Mouse (Mus musculus): ENCODE results near the gene Fadd. TPM values are rescaled to one million over a fixed set of nuclear protein-coding genes. Genes with fewer than 3 reads are reported as not detected.
A peak's percentile ranks its signal among the peaks of the same experiment; 100 is the strongest.

Gene Fadd
- polyA plus RNA-seq, 2 experiments, result 4.1 to 4.4 TPM

GRCm38 (mm10) chr7:144558552-144558951, 23.7 kb downstream of the Fadd start:
- 41% methylated on average over 6 of the region's 6 CpGs for WGBS (ENCODE audit: insufficient replicate concordance)
- no peak overlapping the region for H3K27ac ChIP-seq
- peak; percentile 22; the same call in 1 of the 2 replicates for TF ChIP-seq CTCF (IDR thresholded peaks at IDR 0.05; ENCODE audit: low read depth)
- TF ChIP-seq EP300 (IDR thresholded peaks at IDR 0.05; ENCODE audit: low read depth), result no peak

GRCm38 (mm10) chr7:144554123-144554472, 28.2 kb downstream of the Fadd start:
- Histone ChIP-seq H3K4me3 (ENCODE audit: insufficient read depth in 1 of 2, low read depth in 2 of 2, low read length in 2 of 2) (peak overlapping the region; percentile 83 to 96), H3K36me3 (replicated peaks; ENCODE audit: control insufficient read depth, insufficient read depth, low read depth) (peaks cover 12% of the 10 kb centered on the region), H3K9me3 (ENCODE audit: control insufficient read depth, low read length) (no peaks in the 10 kb centered on the region), H3K4me1 (replicated peaks; ENCODE audit: control insufficient read depth in 2 of 2, insufficient read depth in 2 of 2, low read length in 1 of 2) (peaks cover 21 to 26% of the 10 kb centered on the region in 2 experiments), H3K9ac (replicated peaks) (peak overlapping the region; percentile 65), H3K4me2 (ENCODE audit: low read depth) (peak overlapping the region; percentile 81), H3K27ac (no peak overlapping the region), H3K27me3 (ENCODE audit: control insufficient read depth, insufficient read depth, low read length) (no peaks in the 10 kb centered on the region)
- 33% methylated on average over 8 of the region's 8 CpGs for WGBS (ENCODE audit: insufficient replicate concordance)
- TF ChIP-seq CTCF (IDR thresholded peaks at IDR 0.05; ENCODE audit: low read depth) (no peak), EP300 (IDR thresholded peaks at IDR 0.05; ENCODE audit: low read depth) (no peak)
- DNase-seq (ENCODE audit: low read depth in 3 of 3, low spot score in 3 of 3) (no peak), ATAC-seq (ENCODE audit: insufficient read depth) (peak; percentile 12; the same call in 1 of the 2 replicates)

More at GRCm38 (mm10) chr7:144558552-144558951, 23.7 kb downstream of the Fadd start:
- Histone ChIP-seq H3K36me3 (replicated peaks; ENCODE audit: control insufficient read depth, insufficient read depth, low read depth) (no peaks in the 10 kb centered on the region), H3K9me3 (ENCODE audit: control insufficient read depth, low read length) (no peaks in the 10 kb centered on the region), H3K27me3 (ENCODE audit: control insufficient read depth, insufficient read depth, low read length) (no peaks in the 10 kb centered on the region), H3K4me3 (ENCODE audit: insufficient read depth in 1 of 2, low read depth in 2 of 2, low read length in 2 of 2) (no peak overlapping the region), H3K4me1 (replicated peaks; ENCODE audit: control insufficient read depth in 2 of 2, insufficient read depth in 2 of 2, low read length in 1 of 2) (peaks cover 0 to 4% of the 10 kb centered on the region in 2 experiments; a peak in 2 of 4 replicates), H3K4me2 (ENCODE audit: low read depth) (no peak overlapping the region), H3K9ac (replicated peaks) (no peak overlapping the region)
- DNase-seq (ENCODE audit: low read depth in 3 of 3, low spot score in 3 of 3) (no peak), ATAC-seq (ENCODE audit: insufficient read depth) (no peak)

GRCm38 (mm10) chr7:144553237-144554122, 28.8 kb downstream of the Fadd start, which contains the start of gene Ppfia1:
Gene Ppfia1 (minus strand): TSS chr7:144553729.
- Histone ChIP-seq H3K36me3 (replicated peaks; ENCODE audit: control insufficient read depth, insufficient read depth, low read depth) (peaks cover 14% of the 10 kb centered on the region), H3K27ac (peak within 1 kb of the TSS; percentile 46), H3K4me1 (replicated peaks; ENCODE audit: control insufficient read depth in 2 of 2, insufficient read depth in 2 of 2, low read length in 1 of 2) (peaks cover 21 to 26% of the 10 kb centered on the region in 2 experiments), H3K4me2 (ENCODE audit: low read depth) (peak within 1 kb of the TSS; percentile 89), H3K9ac (replicated peaks) (peak within 1 kb of the TSS; percentile 94), H3K4me3 (ENCODE audit: insufficient read depth in 1 of 2, low read depth in 2 of 2, low read length in 2 of 2) (peak within 1 kb of the TSS; percentile 84 to 96), H3K9me3 (ENCODE audit: control insufficient read depth, low read length) (no peaks in the 10 kb centered on the region), H3K27me3 (ENCODE audit: control insufficient read depth, insufficient read depth, low read length) (no peaks in the 10 kb centered on the region)
- peak; percentile 94 for ATAC-seq (ENCODE audit: insufficient read depth)
- under 1% methylated on average over 95 of the region's 97 CpGs for WGBS (ENCODE audit: insufficient replicate concordance)
- DNase-seq (ENCODE audit: low read depth in 3 of 3, low spot score in 3 of 3), result peak; percentile 88 to 91 (median 90)
- no peak for TF ChIP-seq EP300 (IDR thresholded peaks at IDR 0.05; ENCODE audit: low read depth)
- no peak for TF ChIP-seq CTCF (IDR thresholded peaks at IDR 0.05; ENCODE audit: low read depth)

GRCm38 (mm10) chr7:144552274-144552673, 30.0 kb downstream of the Fadd start:
- Histone ChIP-seq H3K27me3 (ENCODE audit: control insufficient read depth, insufficient read depth, low read length) (no peaks in the 10 kb centered on the region), H3K9ac (replicated peaks) (peak overlapping the region; percentile 94; the same call in 1 of the 2 replicates), H3K27ac (no peak overlapping the region), H3K9me3 (ENCODE audit: control insufficient read depth, low read length) (no peaks in the 10 kb centered on the region), H3K36me3 (replicated peaks; ENCODE audit: control insufficient read depth, insufficient read depth, low read depth) (peaks cover 16% of the 10 kb centered on the region), H3K4me3 (ENCODE audit: insufficient read depth in 1 of 2, low read depth in 2 of 2, low read length in 2 of 2) (peak overlapping the region; percentile 84 to 96), H3K4me1 (replicated peaks; ENCODE audit: control insufficient read depth in 2 of 2, insufficient read depth in 2 of 2, low read length in 1 of 2) (peaks cover 21 to 26% of the 10 kb centered on the region in 2 experiments), H3K4me2 (ENCODE audit: low read depth) (peak overlapping the region; percentile 89)
- DNase-seq (ENCODE audit: low read depth in 3 of 3, low spot score in 3 of 3) (no peak), ATAC-seq (ENCODE audit: insufficient read depth) (no peak)
- 80% methylated on average over 8 of the region's 8 CpGs for WGBS (ENCODE audit: insufficient replicate concordance)
- TF ChIP-seq EP300 (IDR thresholded peaks at IDR 0.05; ENCODE audit: low read depth), result no peak
- TF ChIP-seq CTCF (IDR thresholded peaks at IDR 0.05; ENCODE audit: low read depth), result no peak

- peaks cover 16% of the 10 kb centered on the region for H3K36me3 ChIP-seq (replicated peaks; ENCODE audit: control insufficient read depth, insufficient read depth, low read depth)
- no peak overlapping the region for H3K9ac ChIP-seq (replicated peaks)
- peak overlapping the region; percentile 8; the same call in 1 of the 2 replicates for H3K4me2 ChIP-seq (ENCODE audit: low read depth)
- H3K27ac ChIP-seq, result no peak overlapping the region
- DNase-seq (ENCODE audit: low read depth in 3 of 3, low spot score in 3 of 3) (no peak), ATAC-seq (ENCODE audit: insufficient read depth) (no peak)
- TF ChIP-seq EP300 (IDR thresholded peaks at IDR 0.05; ENCODE audit: low read depth) (no peak), CTCF (IDR thresholded peaks at IDR 0.05; ENCODE audit: low read depth) (no peak)
- WGBS (ENCODE audit: insufficient replicate concordance), result 3% methylated on average over 1 of the region's 1 CpGs
- H3K27me3 ChIP-seq (ENCODE audit: control insufficient read depth, insufficient read depth, low read length), result no peaks in the 10 kb centered on the region
- no peaks in the 10 kb centered on the region for H3K9me3 ChIP-seq (ENCODE audit: control insufficient read depth, low read length)
- no peak overlapping the region for H3K4me3 ChIP-seq (ENCODE audit: insufficient read depth in 1 of 2, low read depth in 2 of 2, low read length in 2 of 2)
- peaks cover 21 to 26% of the 10 kb centered on the region in 2 experiments for H3K4me1 ChIP-seq (replicated peaks; ENCODE audit: control insufficient read depth in 2 of 2, insufficient read depth in 2 of 2, low read length in 1 of 2)
Measured at GRCm38 (mm10) chr7:144550811-144551210, 31.5 kb downstream of the Fadd start.

Data from liver, embryonic 14.5 days (tissue).